Mouse (Mus musculus): ENCODE measurements around the gene Olfr48.

DNA sequence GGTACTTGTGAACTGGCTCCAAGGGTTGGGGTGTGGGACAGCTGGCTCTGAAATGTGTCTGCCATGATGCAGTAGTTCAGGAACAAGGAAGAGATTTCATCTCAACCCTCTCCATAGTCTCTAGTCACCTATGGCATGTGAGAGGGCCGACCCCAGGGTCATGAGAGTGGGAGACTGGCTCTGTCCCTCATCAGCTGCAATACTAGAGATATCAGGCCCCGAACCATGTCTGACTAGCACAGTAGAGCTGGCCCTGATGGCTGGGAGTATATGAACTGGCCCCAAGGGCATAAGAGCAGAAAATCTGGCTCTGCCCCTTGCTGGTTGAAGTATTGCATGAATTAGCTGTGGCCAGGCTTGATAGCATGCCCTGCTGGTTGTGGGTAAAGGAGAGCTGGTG lies 37.3 kb downstream of the Olfr48 start:
- TF ChIP-seq MYOD1 (IDR thresholded peaks at IDR 0.05; ENCODE audit: control insufficient read depth in 1 of 3, insufficient read length in 2 of 3, low read depth in 2 of 3), result no peak
- no peak for TF ChIP-seq POLR2AphosphoS2 (IDR thresholded peaks at IDR 0.05; ENCODE audit: insufficient read length, low read depth)
- no peak for TF ChIP-seq POLR2A (IDR thresholded peaks at IDR 0.05; ENCODE audit: insufficient read length, low read depth)
- TF ChIP-seq REST (IDR thresholded peaks at IDR 0.05; ENCODE audit: insufficient read depth, insufficient read length), result no peak
- TF ChIP-seq MAX (IDR thresholded peaks at IDR 0.05; ENCODE audit: low read depth), result no peak
- no peak for TF ChIP-seq TCF12 (IDR thresholded peaks at IDR 0.05; ENCODE audit: insufficient read depth, poor library complexity, severe bottlenecking)
- no peak for TF ChIP-seq E2F4 (IDR thresholded peaks at IDR 0.05; ENCODE audit: insufficient read depth)
- TF ChIP-seq USF1 (IDR thresholded peaks at IDR 0.05; ENCODE audit: low read depth), result no peak
- TF ChIP-seq TCF3 (IDR thresholded peaks at IDR 0.05; ENCODE audit: insufficient read length, low read depth), result no peak
- no peak for TF ChIP-seq MYOG (IDR thresholded peaks at IDR 0.05; ENCODE audit: control insufficient read depth in 1 of 3, insufficient read depth in 1 of 3, insufficient read length in 2 of 3, low read depth in 2 of 3)
